Mouse (Mus musculus) MN1 (cell line): ENCODE results near the gene Vopp1.
A peak's percentile ranks its signal among the peaks of the same experiment; 100 is the strongest.

Experiments used
- DNase-seq: peaks from one replicate; pipeline ENCODE4 v3.0.0-alpha.2; 2016; ENCODE audit warnings: low spot score

Gene Vopp1

GRCm38 (mm10) chr6:57784251-57784650 is 40.7 kb downstream of the Vopp1 start:
- no peak for DNase-seq

DNA sequence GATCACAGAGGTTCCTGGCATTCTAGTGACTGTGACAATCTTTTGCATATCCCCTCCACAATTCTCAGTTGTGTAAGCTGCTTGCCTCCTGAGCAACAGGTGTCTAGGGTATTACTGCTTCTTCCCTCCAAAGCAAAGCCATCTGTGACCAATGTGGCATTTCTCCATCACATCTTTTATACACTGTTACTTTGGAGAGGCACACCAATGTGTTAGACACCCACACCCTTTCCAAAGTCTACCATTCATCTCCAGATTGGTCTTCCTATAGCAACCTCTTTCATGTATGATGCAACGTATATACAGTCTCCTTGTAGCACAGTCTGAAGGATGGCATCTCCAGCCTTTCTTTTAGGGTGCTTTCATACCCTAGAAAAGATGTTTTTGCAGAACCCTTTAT is 42.3 kb downstream of the Vopp1 start:
- no peak for DNase-seq

DNA sequence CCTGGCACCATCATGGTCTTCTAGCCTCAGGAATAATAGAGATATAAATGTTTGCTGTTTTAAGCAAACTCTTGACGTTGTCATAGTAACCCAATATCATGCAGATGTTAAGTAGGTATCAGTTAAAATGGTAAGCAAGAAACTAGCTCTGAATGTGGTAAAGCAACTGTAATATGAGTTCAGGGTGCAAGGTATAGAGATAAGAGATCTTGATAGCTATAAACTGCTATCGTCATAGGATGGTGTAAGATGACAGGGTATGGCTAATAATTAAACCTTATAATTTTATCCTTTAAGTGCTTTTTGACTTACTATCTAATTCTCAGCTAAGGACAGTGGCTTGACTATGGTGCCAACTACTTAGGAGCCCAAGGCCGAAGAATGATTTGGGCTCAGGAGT is 44.6 kb downstream of the Vopp1 start:
- no peak for DNase-seq

GRCm38 (mm10) chr6:57773792-57774191 is 51.2 kb downstream of the Vopp1 start:
- no peak for DNase-seq

GRCm38 (mm10) chr6:57770467-57771190 is 54.3 kb downstream of the Vopp1 start:
- no peak for DNase-seq

DNA sequence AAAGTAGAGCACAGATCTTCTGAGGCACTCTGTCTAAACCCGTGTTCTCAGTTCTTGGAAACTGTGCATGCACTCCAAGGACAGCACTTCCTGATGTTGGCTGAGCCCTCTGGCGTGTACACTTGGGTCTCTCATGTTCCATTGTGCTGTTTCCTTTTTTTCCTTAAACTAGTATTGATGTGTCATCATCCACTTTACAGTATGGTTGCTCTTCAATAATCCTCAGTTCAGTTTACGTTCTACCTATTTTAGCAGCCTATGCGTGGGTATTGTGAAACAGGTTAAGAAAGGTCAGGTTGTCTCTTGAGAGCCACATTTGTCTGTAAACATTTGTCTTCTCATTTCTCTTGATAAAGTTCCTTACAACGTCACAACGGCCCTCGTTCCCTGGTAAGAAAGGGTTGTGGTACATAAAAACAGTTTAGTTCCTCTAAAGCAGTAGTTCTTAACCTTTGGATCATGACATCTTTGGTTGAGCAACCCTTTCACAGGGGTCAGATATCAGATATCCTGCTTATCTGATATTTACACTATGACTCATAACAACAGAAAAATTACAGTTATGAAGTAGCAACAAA is 55.9 kb downstream of the Vopp1 start:
- DNase-seq: no peak

GRCm38 (mm10) chr6:57767112-57767868 is 57.7 kb downstream of the Vopp1 start:
- DNase-seq: no peak

DNA sequence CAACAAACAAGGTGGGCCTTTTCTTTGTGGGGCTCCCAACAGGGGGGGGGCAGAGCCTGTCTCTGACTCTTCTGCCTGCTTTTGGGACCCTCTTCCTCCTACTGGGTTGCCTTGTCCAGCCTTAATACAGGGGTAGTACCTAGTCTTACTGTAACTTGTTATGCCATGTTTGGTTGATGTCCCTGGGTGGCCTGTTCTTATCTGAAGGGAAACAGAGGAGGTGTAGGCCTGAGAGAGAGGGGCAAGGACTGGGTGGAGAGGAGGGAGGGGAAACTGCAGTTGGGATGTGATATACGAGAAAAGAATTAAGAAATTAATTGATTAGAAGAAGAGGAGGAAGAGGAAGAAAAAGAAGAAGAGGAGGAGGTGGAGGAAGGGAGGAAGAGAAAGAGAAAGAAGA is 58.7 kb downstream of the Vopp1 start:
- no peak for DNase-seq

DNA sequence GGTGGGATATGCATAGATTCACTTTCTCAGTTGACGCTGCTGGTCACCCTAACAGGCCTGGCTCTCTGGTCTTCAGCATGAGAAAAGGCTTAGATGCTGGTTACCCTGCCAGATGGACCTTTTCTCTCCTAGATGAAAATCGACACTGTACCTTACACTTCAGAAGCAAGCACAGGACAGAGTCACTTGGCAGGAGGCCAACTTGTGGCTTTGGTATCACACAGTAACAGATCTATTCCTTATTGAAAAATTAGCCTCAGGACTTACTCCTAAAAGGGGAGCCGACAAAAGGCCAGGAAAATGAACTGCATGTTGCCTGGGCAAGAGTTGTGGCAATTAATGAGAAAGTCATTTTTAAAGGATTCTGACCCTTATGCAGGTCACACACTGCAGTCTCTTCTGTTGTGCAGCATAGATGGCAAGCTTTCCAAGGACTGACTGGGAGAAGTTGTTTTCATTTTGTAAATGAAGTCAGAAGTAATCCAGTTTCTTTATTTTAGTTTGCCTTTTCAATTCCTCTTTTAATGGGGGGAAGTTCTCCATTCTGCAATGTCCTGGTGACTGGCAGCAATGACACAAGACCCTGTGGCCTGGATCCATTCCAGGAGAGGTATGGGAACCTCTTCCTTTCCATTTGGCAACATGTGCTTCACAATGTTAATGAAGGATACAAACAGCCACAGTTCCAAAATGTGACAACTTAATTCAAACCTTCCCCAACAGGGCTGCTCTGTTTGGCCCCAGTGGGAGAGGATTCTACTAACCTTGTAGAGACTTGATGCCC is 59.7 kb downstream of the Vopp1 start:
- no peak for DNase-seq

- DNase-seq: no peak
Measured at GRCm38 (mm10) chr6:57763054-57763453, 61.9 kb downstream of the Vopp1 start.

GRCm38 (mm10) chr6:57753962-57754759 is 70.8 kb downstream of the Vopp1 start:
- DNase-seq: no peak

GRCm38 (mm10) chr6:57745748-57746129 is 79.2 kb downstream of the Vopp1 start:
- no peak for DNase-seq

DNA sequence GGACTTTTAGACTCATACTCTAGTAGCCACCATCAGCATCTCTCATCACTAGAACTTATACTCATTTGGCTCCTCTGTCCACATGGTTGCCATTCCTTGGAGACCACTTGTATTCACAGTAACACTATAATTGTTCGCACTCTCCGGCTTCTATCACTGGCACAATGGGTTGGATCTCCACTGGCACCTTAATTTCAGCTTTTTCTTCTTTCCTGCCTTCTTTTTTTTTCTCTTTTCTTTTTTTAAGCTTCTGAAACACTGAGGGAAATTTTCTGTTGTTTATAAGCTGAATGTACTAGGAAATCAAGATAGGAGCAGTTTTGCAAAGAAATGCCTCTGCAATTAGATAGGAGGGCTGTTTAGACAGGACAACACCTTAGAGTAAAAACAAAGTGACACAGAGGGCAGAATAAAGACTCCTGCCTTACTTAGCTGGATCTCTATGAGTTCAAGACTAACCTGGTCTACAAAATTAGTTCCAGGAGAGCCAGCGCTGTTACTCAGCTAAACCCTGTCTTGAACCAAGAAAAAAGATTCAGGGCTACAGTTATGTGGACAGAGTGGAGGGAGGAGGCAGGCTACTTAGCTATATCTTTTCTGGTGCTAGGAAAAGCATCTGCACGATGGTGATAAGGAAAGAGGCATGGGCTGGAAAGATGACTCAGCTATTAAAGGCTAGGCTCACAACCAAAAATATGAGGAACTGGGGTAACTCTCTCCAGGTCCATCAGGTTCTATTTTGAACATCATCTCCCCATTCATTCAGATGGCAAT is 79.8 kb downstream of the Vopp1 start:
- DNase-seq: no peak

DNA sequence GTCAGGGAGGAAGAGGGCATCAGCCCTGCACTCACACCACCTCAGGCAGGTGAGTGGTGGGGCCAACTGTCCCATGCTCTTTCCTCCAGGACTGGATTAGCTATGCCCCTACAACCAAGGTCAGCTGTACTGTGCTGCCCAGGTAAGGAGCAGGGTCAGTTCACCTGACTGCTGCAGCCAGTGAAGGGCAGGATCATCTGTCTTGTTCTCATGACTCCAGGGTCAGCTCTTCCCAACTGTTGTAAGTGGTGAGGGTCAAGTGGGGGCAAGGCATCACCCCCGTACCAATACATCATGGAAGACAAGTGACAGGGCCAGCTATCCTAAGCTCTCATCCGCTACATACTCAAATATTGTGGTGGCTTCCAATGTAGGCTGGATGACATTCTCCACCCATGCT is 80.8 kb downstream of the Vopp1 start:
- DNase-seq: no peak

- DNase-seq: no peak
Measured at GRCm38 (mm10) chr6:57743333-57743732, 81.6 kb downstream of the Vopp1 start.

DNA sequence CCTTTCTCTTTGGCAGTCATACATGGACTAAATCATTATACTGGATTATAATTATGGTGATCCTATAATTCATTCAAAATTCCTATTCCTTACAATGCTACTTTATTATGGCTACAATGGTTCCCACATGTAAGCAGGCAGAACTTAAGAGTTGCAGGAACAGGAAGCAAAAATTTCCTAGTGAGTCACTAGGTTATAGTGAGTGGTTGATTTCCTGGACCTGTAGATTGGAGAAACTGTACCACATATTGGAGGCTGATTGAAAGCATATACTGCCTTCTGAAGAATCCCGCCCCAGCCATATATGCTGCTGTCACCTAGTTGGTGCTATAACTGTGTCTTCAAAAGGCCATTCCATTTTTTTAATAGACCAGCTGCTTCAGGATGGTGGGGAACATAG is 82.2 kb downstream of the Vopp1 start:
- DNase-seq: no peak

DNA sequence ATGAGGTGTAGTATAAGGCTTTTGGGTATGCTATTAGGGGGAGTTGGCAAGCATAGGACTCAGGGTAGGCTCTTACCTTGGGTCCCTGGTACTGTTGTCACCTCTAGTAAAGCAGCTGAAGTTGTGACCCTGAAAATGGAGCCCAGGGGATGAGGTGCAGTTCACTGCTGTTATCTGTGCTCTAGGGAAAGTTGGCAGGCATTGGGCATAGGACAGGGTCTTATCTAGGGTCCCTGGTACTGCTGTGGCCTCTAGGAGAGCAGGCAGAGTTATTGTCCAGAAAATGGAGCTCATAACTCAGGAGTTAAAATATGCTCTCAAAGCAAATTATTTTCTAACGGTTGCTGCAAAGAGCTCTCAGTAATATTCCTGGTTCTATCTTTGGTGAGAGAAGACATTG is 103.6 kb downstream of the Vopp1 start:
- DNase-seq: no peak

GRCm38 (mm10) chr6:57711726-57712125 is 113.2 kb downstream of the Vopp1 start:
- DNase-seq: no peak

GRCm38 (mm10) chr6:57706721-57707120 is 118.2 kb downstream of the Vopp1 start:
- peak; percentile 8 for DNase-seq

- peak; percentile 26 for DNase-seq
Measured at GRCm38 (mm10) chr6:57703703-57704102, 121.3 kb downstream of the Vopp1 start.
